Mouse (Mus musculus) liver, embryonic 18 days (tissue): ENCODE data around the gene Evi5l. TPM values are rescaled to one million over a fixed set of nuclear protein-coding genes. Genes with fewer than 3 reads are reported as not detected.

Experiments used
- polyA plus RNA-seq: library from polyadenylated mRNA; depleted of rRNA; stranded (reverse); fragments of >200 nt; gene quantifications from 2 replicates; pipeline ENCODE4 v1.2.3, GENCODE M21; 2012; rRNA removed

The Evi5l gene
- polyA plus RNA-seq, result 3.2 and 4.3 TPM in 2 replicates

DNA sequence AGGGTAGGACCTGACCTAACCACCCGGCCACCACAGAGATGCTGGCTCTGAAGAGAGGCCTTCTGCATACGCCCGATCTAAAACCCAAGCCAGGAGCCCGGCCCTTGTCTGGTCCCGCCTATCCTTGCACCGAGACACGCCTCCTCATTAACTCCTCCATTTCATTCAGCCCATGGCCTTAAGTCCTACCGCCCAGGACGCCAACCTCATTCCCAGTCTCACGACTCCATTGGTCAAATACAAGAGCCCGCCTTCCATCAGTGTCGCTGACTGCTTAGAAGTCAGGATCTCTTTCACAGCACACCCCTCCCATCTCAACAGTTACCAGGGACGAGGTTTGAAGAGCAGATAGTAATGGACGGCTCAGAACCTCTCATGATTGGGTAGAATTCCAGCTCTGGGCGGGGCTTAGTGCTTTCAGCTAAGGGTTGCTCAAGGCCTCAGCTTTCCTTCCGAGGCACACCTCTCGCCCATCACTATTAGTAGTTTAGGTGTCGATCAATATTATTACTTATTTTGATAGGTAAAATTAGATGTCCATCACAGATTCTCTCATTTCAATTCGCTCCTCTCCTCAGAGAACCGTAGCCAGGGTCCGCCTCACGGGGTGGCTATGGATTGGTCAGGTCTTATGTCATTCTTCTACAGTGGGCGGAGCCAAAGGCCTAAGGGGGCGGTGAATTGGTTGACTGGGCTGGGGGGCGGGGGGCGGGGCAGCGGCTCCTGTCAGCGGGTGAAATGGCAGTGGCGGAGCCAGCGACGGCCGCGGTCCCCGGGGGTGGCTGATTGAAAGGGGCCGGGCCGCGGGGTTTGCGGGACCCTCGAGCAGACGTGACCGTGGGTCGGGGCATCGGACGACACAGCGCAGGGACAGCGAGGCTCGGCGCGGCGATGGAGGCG is at the start of gene Evi5l:
TSS of gene Evi5l (plus strand) at position 716 of the 900 bp plus-strand sequence.

DNA sequence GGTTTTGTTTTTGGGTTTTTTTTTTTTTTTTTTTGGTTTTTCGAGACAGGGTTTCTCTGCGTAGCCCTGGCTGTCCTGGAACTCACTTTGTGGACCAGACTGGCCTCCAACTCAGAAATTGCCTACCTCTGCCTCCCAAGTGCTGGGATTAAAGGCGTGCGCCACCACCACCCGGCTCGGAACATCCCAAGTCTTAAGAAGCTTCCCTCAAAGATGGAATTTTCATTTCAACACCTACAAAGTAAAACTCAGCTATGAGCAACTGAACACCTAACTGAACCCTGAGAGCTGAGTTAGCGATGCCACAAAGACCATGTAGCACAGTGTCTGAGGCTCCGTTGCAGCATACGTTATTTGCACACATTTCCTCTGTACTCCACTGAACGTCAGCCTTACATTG is 32.6 kb upstream of the Evi5l start, which contains the start of gene Cd209g:
TSS of gene Cd209g (plus strand) at position 301 of the 400 bp plus-strand sequence.

DNA sequence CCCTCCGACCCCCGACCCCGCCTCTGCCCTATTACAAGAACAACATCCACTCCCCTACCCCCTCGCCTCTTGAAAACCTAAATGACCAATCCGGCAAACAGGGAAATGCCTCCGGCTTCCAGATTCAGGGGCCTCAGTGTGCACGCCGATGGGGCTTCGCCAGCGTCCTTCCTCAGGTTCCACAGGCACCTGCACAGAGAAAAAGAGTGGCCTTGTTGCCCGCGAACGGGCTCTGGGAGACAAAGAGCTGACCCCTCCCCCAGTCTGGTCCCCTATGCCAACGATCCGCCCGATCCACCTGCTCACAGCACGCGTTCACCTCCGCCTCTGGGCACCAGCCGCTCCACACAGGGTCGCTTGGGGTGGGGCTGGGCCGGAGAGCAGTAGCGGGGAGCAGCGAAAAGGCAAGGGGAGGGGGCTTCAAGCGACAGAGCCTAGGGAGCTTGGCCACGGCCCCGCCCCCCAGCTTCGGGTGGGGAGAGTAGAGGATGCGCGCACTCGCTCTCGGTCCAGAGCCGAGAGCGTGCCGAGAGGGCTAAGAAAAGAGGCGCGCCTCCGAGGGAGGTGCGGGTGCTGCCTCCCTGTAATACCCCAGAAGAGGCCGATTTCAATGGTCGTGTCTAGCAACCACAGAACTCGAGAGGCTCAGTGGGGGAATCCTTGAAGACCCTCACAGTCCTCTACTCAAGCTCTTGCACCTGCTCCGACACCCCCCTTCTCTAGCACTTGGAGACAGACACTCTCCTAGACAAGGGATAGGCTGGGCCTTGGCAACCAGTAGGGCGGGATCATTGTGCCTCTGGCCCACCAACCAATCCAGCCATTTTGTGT is 50.6 kb downstream of the Evi5l start, which contains the start of gene Prr36:
TSS of gene Prr36 (minus strand) at position 669 of the 831 bp plus-strand sequence.

DNA sequence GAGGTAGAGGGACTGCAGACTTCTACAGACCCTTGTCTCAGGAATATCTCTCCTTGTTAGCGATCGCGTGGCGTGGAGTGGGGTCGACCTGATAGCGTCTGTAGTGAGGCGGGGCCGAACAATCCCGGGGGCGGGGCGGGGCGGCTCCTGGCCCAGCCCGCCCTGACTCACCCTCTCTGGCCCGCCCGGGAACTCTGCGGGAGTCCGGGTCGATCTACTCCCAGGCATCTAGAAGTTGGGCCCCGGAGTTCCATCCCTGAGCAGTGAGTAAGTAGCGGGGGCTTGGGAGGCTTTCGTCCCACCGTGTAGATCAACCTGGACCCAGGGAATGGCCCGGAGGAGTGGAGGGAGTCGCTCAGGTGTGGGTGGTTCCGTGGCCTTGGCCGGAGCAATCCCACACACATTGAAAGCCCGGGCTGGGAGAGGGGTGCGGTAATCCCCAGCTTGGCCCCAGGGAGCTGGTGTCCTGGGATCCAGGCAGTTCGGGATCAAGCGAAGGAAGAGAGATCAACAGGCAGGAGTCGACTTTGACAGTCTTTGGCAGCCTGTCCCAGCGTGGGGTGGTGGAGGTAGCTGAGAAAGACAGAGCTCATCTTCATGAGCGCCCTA is 60.5 kb downstream of the Evi5l start, which contains the start of gene Lrrc8e:
TSS of gene Lrrc8e (plus strand) at position 89 of the 609 bp plus-strand sequence.

DNA sequence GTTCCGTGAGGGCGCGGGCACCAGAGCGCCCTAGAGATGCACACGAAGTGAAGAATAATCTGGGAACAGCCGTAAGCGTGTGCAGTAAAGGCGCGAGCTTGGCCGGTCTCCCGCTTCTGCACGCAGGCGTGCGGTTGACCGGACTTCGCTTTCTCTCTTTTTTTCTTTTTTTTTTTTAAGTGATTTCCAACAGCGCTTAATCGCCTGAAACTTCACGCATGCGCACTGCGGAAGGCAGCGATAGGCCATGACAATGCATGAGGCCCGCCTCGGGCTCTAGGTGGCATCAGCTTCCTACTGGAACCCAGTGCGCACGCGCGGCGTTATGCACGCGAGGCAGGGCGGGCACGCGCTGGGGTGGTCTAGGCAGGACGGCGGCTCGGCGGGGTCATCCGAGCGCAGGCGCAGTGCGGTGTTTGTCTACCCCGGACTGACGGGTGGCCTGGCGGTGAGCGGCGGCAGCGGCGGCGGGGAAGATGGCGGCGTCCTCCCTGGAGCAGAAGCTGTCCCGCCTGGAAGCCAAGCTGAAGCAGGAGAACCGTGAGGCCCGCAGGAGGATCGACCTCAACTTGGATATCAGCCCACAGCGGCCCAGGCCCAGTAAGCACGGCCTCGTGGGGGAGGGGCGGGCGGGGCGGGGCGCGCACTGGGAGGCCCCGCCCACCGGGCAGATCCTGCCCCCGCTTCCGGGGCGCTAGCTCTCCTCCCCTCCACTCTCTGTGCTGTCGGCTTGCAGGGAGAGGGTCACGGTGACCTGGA is 72.2 kb downstream of the Evi5l start, which contains the start of the genes Map2k7 and Gm49320:
TSS of gene Map2k7 (plus strand) at position 307 of the 759 bp plus-strand sequence.
TSS of gene Gm49320 (plus strand) at position 432 of the 759 bp plus-strand sequence.

DNA sequence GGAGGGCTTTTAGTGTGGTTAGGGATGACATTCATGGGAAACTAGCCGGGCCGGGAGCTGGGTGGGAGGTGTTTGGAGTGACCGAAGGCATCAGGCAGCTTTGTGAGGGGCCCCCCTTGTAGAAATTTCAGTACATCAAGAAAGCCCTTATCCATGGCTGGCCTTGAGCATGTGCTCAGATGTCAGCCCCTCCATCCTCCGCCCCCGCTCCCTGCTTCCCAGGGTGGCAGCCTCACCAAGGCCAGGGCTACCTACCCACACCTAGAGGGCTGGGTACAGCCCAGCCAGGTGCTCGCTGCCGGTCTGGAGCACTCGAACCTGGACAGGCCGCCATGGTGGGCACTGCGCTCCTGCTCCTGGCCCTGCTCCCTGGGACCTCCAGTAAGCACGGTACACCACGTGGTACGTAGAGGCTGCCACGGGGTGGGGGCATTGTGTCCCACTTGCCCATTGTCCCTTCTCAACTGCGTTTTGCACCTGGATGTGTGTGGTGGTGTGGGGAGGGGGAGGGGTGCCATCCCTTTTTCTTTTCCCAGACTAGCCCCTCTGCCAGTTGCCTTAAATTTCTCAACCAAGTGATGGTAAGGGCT is 81.7 kb downstream of the Evi5l start, which contains the start of gene Tgfbr3l:
TSS of gene Tgfbr3l (plus strand) at position 264 of the 590 bp plus-strand sequence.

DNA sequence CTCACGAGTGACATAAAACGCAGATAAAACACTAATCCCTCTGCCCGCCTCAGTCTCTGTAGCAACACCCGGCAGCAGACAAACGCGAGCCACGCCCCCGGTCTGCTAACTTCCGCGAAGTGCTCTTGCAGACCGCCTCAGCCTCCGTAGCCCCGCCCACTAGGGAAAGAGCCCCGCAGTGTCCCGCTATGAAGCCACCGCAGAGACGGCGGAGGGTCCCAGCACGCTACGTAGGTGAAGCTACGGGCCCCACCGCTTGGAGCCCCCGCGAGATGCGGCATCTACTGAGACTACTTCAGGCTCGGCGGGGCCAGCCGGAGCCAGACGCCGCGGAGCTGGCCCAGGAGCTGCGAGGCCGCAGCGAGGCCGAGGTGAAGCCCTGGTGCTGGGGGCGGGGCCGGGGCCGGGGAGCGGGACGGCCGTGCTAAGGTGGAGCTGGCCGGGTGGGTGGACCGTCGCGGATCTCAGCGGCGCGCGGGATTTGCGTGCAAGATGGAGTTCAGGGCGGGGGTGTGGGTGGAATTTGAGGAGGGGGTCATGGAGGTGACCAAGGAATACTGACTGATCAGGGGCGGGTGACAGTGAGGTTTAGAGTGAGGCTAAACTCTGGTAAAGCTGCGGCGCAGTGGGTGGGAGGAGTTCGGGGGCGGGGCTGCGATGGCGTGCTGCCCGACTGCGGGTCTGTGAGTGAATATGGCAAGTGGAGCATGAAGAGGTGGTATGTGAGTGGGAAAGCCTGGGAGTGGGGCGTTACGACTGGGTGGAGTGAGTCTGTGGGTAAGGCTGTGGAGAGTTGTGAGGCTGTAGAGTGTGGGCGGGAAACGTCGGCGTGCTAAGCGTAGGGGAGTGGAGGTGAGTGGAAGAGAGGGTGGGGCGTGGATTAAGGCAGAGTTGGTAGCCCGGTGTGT is 86.8 kb downstream of the Evi5l start, which contains the start of gene Snapc2:
TSS of gene Snapc2 (plus strand) at position 147 of the 908 bp plus-strand sequence.

DNA sequence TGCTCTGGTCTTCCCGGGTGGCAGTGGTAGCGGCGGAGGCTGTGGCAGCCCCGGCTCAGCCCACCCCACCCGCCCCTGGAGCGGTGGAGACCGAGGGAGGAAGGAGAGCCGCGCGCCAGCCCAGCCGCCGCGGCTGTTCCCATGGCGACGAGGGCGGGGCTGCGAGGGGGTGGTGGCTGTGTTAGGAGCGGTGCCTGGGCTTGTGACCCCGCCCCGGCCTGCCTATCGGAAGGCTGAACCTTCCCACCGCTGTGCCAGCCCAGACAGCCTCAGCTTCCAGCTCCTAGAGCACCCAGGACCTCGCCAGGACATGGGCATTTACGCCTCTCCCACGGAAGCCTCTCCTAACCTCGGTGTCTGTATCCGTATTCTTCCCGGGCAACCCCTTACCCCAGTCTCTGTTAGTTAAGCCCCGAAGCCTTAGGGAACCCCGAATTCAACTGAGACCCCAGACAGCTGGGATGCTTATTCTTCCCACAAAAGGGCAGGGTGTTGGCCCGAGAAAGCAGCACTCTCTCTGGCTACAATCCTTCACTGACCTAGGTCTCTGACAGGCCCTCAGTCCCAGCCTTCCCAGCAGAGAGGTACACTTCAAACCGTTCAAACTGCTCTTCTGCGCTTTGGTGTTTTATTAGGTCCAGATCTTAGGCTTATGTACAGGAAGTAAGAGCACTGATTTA is 92.9 kb downstream of the Evi5l start, which contains the start of gene Ctxn1:
TSS of gene Ctxn1 (minus strand) at position 150 of the 680 bp plus-strand sequence.

Other genes with a start within 250 kb of the Evi5l start
- gene Cd209b, start 239.7 kb upstream of the Evi5l start, polyA plus RNA-seq, result 0.06 TPM in 1 of 2 replicates, not detected in the other
- gene Cd209c, start 211.8 kb upstream of the Evi5l start, polyA plus RNA-seq, result 0.02 and 0.04 TPM in 2 replicates
- 3.6 and 3.7 TPM in 2 replicates for gene Cd209f, start 60.7 kb upstream of the Evi5l start, polyA plus RNA-seq
- 0.22 and 0.35 TPM in 2 replicates for gene Cd209g, start 32.5 kb upstream of the Evi5l start, polyA plus RNA-seq
- gene Prr36, start 50.9 kb downstream of the Evi5l start, polyA plus RNA-seq, result 0.17 and 0.18 TPM in 2 replicates
- 0.05 and 0.13 TPM in 2 replicates for gene Lrrc8e, start 60.3 kb downstream of the Evi5l start, polyA plus RNA-seq
- gene Map2k7, start 72.2 kb downstream of the Evi5l start, polyA plus RNA-seq, result 12.7 and 15.2 TPM in 2 replicates
- 0.53 and 0.96 TPM in 2 replicates for gene Gm49320, start 72.3 kb downstream of the Evi5l start, polyA plus RNA-seq
- gene Tgfbr3l, start 81.6 kb downstream of the Evi5l start, polyA plus RNA-seq, result 5.8 and 7.9 TPM in 2 replicates
- 11.5 and 11.6 TPM in 2 replicates for gene Snapc2, start 86.5 kb downstream of the Evi5l start, polyA plus RNA-seq
- 2.6 and 3.5 TPM in 2 replicates for gene Ctxn1, start 92.7 kb downstream of the Evi5l start, polyA plus RNA-seq
- gene Timm44, start 109.3 kb downstream of the Evi5l start, polyA plus RNA-seq, result 37.4 and 44.4 TPM in 2 replicates
- 4.4 and 5.2 TPM in 2 replicates for gene Ccl25, start 158.6 kb downstream of the Evi5l start, polyA plus RNA-seq
- 22.4 and 23.0 TPM in 2 replicates for gene Elavl1, start 158.8 kb downstream of the Evi5l start, polyA plus RNA-seq